Mouse (Mus musculus) liver, adult 2 months (tissue): ENCODE measurements around the gene Hsd17b12.

Source experiments
- CTCF ChIP-seq: fragments of 200-500 bp; IDR thresholded peaks from 2 replicates; pipeline ENCODE4 v1.5.1; 2011; ENCODE audit warnings: low read depth, low read length, control low read depth
- POLR2A ChIP-seq: fragments of 200-500 bp; IDR thresholded peaks from 2 replicates; pipeline ENCODE4 v1.6.1; 2011; ENCODE audit warnings: low read length, control low read depth; ENCODE audit not compliant: insufficient read depth; ENCODE audit errors: extremely low read depth

DNA sequence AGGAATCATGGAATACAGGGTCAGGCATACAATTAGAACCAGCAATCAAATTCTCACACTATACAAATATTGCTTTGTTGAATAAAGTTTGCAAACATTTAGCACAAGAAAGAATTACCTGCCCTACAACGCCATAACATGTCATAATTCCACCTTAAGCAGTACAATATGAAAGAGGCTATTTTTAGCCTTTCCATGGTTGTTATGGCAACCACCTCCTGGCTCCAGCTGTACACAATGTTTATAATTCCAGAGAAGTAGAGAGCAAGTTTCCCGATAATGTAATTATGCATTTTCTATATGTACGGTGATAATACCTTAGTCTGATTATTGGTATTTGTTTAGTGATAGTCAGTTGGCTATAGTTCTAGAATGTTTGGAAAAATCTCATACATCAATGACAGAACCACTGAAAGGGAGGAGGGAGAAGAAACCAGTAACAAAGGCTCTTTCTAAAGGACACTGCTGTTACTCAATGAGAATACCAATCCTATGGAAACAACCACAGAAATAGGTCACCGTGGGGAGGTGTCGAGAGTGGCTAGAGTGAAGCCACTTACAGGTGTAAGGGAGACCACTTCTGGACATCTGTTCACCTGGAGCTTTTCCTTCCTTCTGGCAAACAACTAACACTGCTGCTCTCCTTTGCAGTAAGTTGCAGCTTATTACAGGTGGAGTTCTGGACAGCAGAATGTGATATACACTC, 108.1 kb downstream of the Hsd17b12 start:
- TF ChIP-seq POLR2A (no peak), CTCF (no peak)
